Mouse (Mus musculus): ENCODE results near the gene Alcam.
A peak's percentile ranks its signal among the peaks of the same experiment; 100 is the strongest.

- TF ChIP-seq CTCF (IDR thresholded peaks at IDR 0.05; ENCODE audit: low read depth) (peak; percentile 55), EP300 (IDR thresholded peaks at IDR 0.05; ENCODE audit: low read depth) (no peak)
Observed at GRCm38 (mm10) chr16:52219069-52219468, 234.8 kb downstream of the Alcam start.
